Mouse (Mus musculus) forebrain, postnatal 0 days (tissue): ENCODE data around the gene Appl2. TPM values are rescaled to one million over a fixed set of nuclear protein-coding genes. Genes with fewer than 3 reads are reported as not detected.
A peak's percentile ranks its signal among the peaks of the same experiment; 100 is the strongest.
"Not testable (repeated sequence)": the region's sequence is repeated elsewhere in the genome, so short reads cannot be mapped to it uniquely, and the experiment has no call there.

Experiments used
- ATAC-seq: fragments of 200-750 bp; cut with Nextera tagmentation; 2 replicates; pipeline ENCODE4 v1.8.0; 2017; ENCODE audit warnings: mild to moderate bottlenecking, moderate library complexity
- DNase-seq: peaks from one replicate; pipeline ENCODE4 v3.0.0-alpha.2; 2015
- H3K27ac ChIP-seq: fragments of 300-500 bp; sonication (generic); 2 replicates; pipeline ENCODE4 v1.5.1; 2014; ENCODE audit warnings: low read depth, mild to moderate bottlenecking, antibody characterized with exemption, low read length, moderate library complexity, mixed read lengths
- H3K27me3 ChIP-seq: fragments of 300-500 bp; sonication (generic); 2 replicates; pipeline ENCODE4 v1.6.1; 2014; ENCODE audit warnings: mild to moderate bottlenecking, low read length, mixed read lengths; ENCODE audit not compliant: insufficient read depth
- H3K36me3 ChIP-seq: fragments of 300-500 bp; sonication (generic); 2 replicates; pipeline ENCODE4 v1.6.1; 2014; ENCODE audit warnings: mild to moderate bottlenecking, moderate library complexity; ENCODE audit not compliant: insufficient read depth
- H3K4me1 ChIP-seq: fragments of 300-500 bp; sonication (generic); 2 replicates; pipeline ENCODE4 v1.6.1; 2014; ENCODE audit warnings: antibody characterized with exemption; ENCODE audit not compliant: insufficient read depth
- H3K4me2 ChIP-seq: fragments of 300-500 bp; sonication (generic); 2 replicates; pipeline ENCODE4 v1.6.1; 2014; ENCODE audit warnings: low read depth, mild to moderate bottlenecking, moderate library complexity
- H3K4me3 ChIP-seq: fragments of 300-500 bp; sonication (generic); 2 replicates; pipeline ENCODE4 v1.5.1; 2014; ENCODE audit warnings: low read depth, low read length, mixed read lengths
- H3K9ac ChIP-seq: fragments of 300-500 bp; sonication (generic); 2 replicates; pipeline ENCODE4 v1.6.1; 2014; ENCODE audit warnings: mild to moderate bottlenecking
- H3K9me3 ChIP-seq: fragments of 300-500 bp; sonication (generic); 2 replicates; pipeline ENCODE4 v1.6.1; 2016; ENCODE audit warnings: low read length
- CTCF ChIP-seq: sonication (generic); IDR thresholded peaks from 2 replicates; pipeline ENCODE4 v1.5.1; 2016; ENCODE audit warnings: antibody characterized with exemption, control low read depth, low read depth
- WGBS: fragments of 180-500 bp; shearing (Covaris S2); extraction: QIAGEN DNeasy Blood & Tissue Kit; methylation state at CpG from one replicate; pipeline ENCODE4 v1.1.7; 2014; 5-methylcytosine and 5-hydroxymethylcytosine counted together
- polyA plus RNA-seq: library from polyadenylated mRNA; unstranded; fragments of >200 nt; fragmentation: Nextera tagmentation; extraction: Ambion mirVana; gene quantifications from 2 replicates; pipeline ENCODE4 v1.2.1, GENCODE M21; 2015
- total RNA-seq: library from RNA; depleted of rRNA; stranded (reverse); fragments of >200 nt; gene quantifications from 2 replicates; pipeline ENCODE4 v1.2.3, GENCODE M21; 2014

Gene Appl2
- total and polyA plus RNA-seq, 2 experiments from 2014 or later, result 26.1 to 38.5 TPM

GRCm38 (mm10) chr10:83660605-83661004, 12.1 kb upstream of the Appl2 start:
- no peaks in the 10 kb centered on the region for H3K9me3 ChIP-seq
- H3K4me1 ChIP-seq, result no peaks in the 10 kb centered on the region
- 68% methylated on average over 4 of the region's 4 CpGs for WGBS
- no peaks in the 10 kb centered on the region for H3K36me3 ChIP-seq
- ATAC-seq (no peak), DNase-seq (no peak)
- no peak overlapping the region for H3K4me3 ChIP-seq
- no peak overlapping the region for H3K27ac ChIP-seq
- H3K27me3 ChIP-seq, result no peaks in the 10 kb centered on the region
- H3K4me2 ChIP-seq, result no peak overlapping the region
- peak; percentile 24; the same call in 1 of the 2 replicates for TF ChIP-seq CTCF
- no peak overlapping the region for H3K9ac ChIP-seq

GRCm38 (mm10) chr10:83654591-83654990, 6.1 kb upstream of the Appl2 start:
- Histone ChIP-seq H3K9me3 (no peaks in the 10 kb centered on the region), H3K4me2 (no peak overlapping the region), H3K27ac (no peak overlapping the region), H3K36me3 (no peaks in the 10 kb centered on the region), H3K4me1 (no peaks in the 10 kb centered on the region), H3K27me3 (no peaks in the 10 kb centered on the region), H3K9ac (no peak overlapping the region), H3K4me3 (no peak overlapping the region)
- no peak for DNase-seq
- TF ChIP-seq CTCF, result no peak
- no peak for ATAC-seq
- 83% methylated on average over 2 of the region's 2 CpGs for WGBS

- WGBS, result 79% methylated on average over 19 of the region's 19 CpGs
- not testable (repeated sequence) for ATAC-seq, H3K4me3 ChIP-seq
These were observed 3.8 kb upstream of the Appl2 start for GRCm38 (mm10) chr10:83652205-83652866.

GRCm38 (mm10) chr10:83649037-83649436, 499 bp upstream of the Appl2 start:
- H3K4me1 ChIP-seq, result 0 out of 2 replicates have a peak, but pooled peaks cover 10% of the 10 kb centered on the region
- H3K4me2 ChIP-seq, result peak overlapping the region; percentile 71
- WGBS, result 32% methylated on average over 6 of the region's 6 CpGs
- no peaks in the 10 kb centered on the region for H3K9me3 ChIP-seq
- peak overlapping the region; percentile 72 for H3K4me3 ChIP-seq
- H3K27me3 ChIP-seq, result no peaks in the 10 kb centered on the region
- no peak for TF ChIP-seq CTCF
- H3K27ac ChIP-seq, result no peak overlapping the region
- ATAC-seq (no peak), DNase-seq (no peak)
- H3K36me3 ChIP-seq, result no peaks in the 10 kb centered on the region
- peak overlapping the region; percentile 74 for H3K9ac ChIP-seq

More at GRCm38 (mm10) chr10:83652205-83652866, 3.8 kb upstream of the Appl2 start:
- H3K27me3 ChIP-seq, H3K36me3 ChIP-seq, H3K9me3 ChIP-seq, H3K9ac ChIP-seq, H3K27ac ChIP-seq, H3K4me2 ChIP-seq, DNase-seq, H3K4me1 ChIP-seq: not testable (repeated sequence)

- H3K4me3 ChIP-seq, result no peak overlapping the region
- no peak for TF ChIP-seq CTCF
- no peak overlapping the region for H3K9ac ChIP-seq
- no peak overlapping the region for H3K4me2 ChIP-seq
- no peak for DNase-seq
- no peaks in the 10 kb centered on the region for H3K27me3 ChIP-seq
- no peaks in the 10 kb centered on the region for H3K9me3 ChIP-seq
- H3K4me1 ChIP-seq, result 0 out of 2 replicates have a peak, but pooled peaks cover 10% of the 10 kb centered on the region
- WGBS, result 89% methylated on average over 7 of the region's 7 CpGs
- no peak overlapping the region for H3K27ac ChIP-seq
- no peak for ATAC-seq
- no peaks in the 10 kb centered on the region for H3K36me3 ChIP-seq
These were observed 2.1 kb downstream of the Appl2 start for GRCm38 (mm10) chr10:83646351-83646885.

GRCm38 (mm10) chr10:83645716-83645990, 2.9 kb downstream of the Appl2 start:
- no peak overlapping the region for H3K27ac ChIP-seq
- H3K9me3 ChIP-seq, result no peaks in the 10 kb centered on the region
- H3K4me2 ChIP-seq, result no peak overlapping the region
- 88% methylated on average over 3 of the region's 3 CpGs for WGBS
- no peak for ATAC-seq
- TF ChIP-seq CTCF, result no peak
- no peaks in the 10 kb centered on the region for H3K36me3 ChIP-seq
- H3K4me1 ChIP-seq, result 0 out of 2 replicates have a peak, but pooled peaks cover 10% of the 10 kb centered on the region
- no peak overlapping the region for H3K4me3 ChIP-seq
- DNase-seq, result no peak
- H3K9ac ChIP-seq, result no peak overlapping the region
- no peaks in the 10 kb centered on the region for H3K27me3 ChIP-seq

- peak overlapping the region; percentile 18; the same call in 1 of the 2 replicates for H3K9ac ChIP-seq
- no peak for TF ChIP-seq CTCF
- DNase-seq (no peak), ATAC-seq (no peak)
- H3K27ac ChIP-seq, result peak overlapping the region; percentile 48; the same call in 1 of the 2 replicates
- H3K4me1 ChIP-seq, result 0 out of 2 replicates have a peak, but pooled peaks cover 10% of the 10 kb centered on the region
- H3K4me3 ChIP-seq, result no peak overlapping the region
- 0 out of 2 replicates have a peak overlapping the region, but pooled peaks have one; percentile 10 for H3K4me2 ChIP-seq
- 56% methylated on average over 16 of the region's 16 CpGs for WGBS
- no peaks in the 10 kb centered on the region for H3K36me3 ChIP-seq
- H3K27me3 ChIP-seq, result no peaks in the 10 kb centered on the region
- H3K9me3 ChIP-seq, result no peaks in the 10 kb centered on the region
These were observed 3.4 kb downstream of the Appl2 start for GRCm38 (mm10) chr10:83644865-83645715.
